Mouse (Mus musculus): ENCODE results near the gene Eif4g1.
A peak's percentile ranks its signal among the peaks of the same experiment; 100 is the strongest.
"Not testable (repeated sequence)": the region's sequence is repeated elsewhere in the genome, so short reads cannot be mapped to it uniquely, and the experiment has no call there.

Eif4g1 gene

DNA sequence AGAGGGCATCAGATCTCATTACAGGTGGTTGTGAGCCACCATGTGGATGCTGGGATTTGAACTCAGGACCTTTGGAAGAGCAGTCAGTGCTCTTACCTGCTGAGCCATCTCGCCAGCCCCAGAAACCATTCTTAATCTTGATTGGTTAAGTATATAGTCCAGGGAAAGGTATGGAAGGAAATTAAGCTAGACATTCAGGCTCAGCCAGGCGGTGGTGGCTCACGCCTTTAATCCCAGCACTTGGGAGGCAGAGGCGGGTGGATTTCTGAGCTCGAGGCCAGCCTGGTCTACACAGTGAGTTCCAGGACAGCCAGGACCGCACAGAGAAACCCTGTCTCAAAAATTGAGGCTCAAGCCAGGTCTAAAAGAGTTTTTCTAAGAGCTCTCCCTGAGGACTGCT is at the start of gene Eif4g1:
Gene Eif4g1 (plus strand): TSS at position 301 of the 400 bp plus-strand sequence.
- DNase-seq (ENCODE audit: low read depth, low spot score): not testable (repeated sequence)

GRCm38 (mm10) chr16:20619541-20620398 is 48.3 kb upstream of the Eif4g1 start:
- no peak for DNase-seq (ENCODE audit: low read depth, low spot score)

DNA sequence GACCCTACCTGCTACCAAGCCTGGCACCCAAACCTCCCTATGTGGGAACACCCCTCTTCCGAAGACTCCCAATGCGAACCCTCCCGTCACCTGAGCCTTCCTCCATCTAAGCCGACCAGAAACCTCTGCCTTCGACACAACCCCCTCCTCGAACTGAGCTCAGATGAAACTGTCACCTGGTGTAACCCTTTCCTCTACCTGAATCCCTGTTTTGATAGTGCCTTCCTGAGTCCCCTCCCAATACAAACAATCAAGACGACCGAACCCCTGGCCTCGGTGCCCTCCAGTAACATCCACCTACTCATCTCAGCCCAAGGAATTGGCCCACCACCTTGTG is 47.7 kb upstream of the Eif4g1 start:
- DNase-seq (ENCODE audit: low read depth, low spot score): no peak

DNA sequence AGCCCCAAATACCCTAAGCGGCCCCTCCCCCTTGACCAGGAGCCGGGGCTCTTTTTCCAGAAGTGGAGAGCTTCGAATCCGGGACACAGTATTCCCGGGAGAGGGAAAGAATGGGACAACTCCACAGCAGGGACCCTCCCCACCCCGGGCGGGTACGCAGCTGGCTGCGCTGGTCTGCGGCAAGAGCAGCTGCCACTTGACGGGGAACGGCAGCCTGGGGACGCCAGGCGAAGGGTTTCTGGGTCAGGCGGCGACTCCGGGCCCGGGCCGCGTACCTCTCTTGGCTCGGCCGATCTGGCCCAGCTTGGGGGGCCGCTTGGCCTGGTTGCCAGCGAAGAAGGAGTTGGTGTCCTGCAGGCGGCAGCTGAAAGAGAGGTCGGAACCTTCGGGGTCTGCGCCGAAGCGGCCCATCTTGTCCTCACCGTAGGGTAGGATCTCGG is 47.3 kb upstream of the Eif4g1 start:
- DNase-seq (ENCODE audit: low read depth, low spot score): no peak

DNA sequence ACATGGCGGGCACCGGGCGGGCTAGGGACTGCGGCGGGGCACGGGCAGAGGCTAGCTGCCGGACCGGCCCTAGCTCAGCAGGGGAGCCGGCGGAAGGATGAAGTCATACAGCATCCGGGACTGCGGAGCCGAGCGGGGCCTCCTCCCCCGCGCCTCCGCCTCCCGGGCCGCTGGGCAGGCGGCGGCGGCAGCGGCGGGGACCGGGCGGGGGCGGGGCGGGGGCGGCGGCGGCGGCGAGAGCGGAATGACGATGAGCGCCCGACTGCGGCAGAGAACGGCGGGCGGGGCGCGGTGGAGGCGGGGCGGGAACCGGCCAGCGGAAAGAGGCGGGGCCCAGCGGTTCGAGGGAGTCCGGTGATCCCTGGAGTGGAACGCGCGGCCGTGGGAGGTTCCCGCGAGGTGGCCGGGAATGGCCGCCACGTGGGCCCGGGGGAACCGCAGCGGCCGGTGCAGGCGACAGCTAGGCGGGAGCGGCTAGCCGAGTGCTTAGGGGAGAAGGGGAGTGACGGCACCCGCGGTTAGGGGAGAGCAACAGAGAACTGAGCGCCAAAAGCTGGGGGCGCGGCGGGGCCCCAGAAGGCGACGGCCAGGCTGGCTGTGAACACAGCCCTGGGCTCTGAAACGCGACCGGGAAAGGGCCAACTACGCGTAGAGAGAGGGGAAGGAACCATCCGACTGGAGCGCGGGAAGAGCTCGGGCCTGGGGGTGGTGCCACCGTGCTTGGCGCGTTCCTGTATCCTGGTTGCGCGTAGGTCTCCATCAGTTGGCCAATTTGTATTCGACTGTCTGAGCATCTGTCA is 46.7 kb upstream of the Eif4g1 start, which contains the start of gene Camk2n2:
Gene Camk2n2 (minus strand): TSS at position 97 of the 800 bp plus-strand sequence.
- no peak for DNase-seq (ENCODE audit: low read depth, low spot score)

DNA sequence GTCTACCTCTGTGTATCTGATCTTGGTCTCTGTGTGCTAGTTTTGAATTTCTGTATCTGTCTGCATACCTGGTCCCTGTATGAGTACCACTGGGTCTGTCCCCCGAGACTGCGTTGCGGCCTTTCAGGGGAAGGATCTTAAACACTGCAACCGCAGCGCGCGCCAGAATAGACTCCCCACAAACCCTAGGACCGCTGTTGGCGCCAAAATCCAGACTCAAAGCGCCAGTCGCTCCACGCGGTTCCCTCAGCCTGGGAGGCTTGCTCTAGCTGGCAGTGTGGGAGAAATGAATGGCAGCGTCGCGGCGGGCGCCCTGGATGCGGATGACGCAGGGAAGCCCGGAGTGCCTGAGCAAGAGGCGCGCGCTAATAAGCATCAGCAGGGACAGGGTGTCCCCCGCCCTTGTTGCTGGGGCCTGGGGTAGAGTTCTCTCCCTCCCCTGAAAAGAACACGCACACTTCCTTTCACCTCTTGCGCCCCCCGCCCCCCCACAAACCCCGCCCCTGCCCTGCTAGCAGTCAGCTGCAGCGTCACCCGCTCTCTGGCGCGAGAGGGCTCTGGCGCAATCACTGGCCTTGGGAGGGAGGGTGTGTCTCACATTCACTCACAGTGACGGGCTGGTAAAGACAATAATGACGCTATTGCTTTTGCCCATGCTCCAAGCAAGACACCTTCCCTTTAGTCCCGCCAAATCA is 46.0 kb upstream of the Eif4g1 start:
- DNase-seq (ENCODE audit: low read depth, low spot score): peak; percentile 24

GRCm38 (mm10) chr16:20623211-20623610 is 44.9 kb upstream of the Eif4g1 start:
- DNase-seq (ENCODE audit: low read depth, low spot score): no peak

GRCm38 (mm10) chr16:20628871-20629391 is 39.2 kb upstream of the Eif4g1 start:
- no peak for DNase-seq (ENCODE audit: low read depth, low spot score)

DNA sequence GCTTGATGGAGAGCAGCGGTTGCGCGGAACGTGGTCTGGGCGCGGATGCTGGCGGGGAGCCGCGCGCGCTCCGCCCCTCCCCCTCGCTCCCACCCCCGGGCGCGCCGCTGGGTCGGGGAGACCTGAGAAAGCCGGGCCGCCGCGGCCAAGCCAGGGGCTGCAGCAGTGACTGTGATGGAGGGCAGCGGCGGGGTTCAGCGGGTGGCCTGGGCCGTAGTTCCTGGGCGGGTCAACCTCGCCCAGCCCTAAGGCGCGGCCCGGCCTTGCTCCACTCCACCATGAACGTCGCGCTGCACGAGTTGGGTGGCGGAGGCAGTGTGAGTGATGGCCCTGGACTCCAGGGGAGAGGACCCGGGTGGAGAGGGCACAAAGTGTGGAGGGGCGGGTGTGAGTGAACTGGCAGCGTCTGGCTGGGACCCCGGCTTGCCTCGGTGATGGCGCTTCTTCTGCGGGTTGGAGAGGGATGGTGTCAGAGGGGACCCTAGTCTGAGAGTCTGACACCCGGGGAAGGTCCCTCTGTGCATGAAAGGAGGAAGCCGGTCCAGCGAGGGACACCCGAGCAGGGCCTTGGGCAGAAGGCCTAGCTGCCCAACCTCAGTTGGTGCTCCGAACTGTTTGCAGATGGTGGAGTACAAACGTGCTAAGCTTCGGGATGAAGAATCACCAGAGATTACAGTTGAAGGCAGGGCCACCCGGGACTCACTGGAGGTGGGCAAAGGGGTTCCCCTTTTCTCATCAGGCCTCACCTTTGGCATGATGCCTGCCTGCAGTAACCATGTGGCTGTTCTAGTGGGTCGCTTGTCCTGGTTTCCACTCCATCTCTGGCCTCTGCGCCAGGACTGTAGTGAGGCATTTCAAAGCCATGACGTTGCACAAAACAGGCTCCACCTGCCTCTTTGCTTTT is 38.1 kb upstream of the Eif4g1 start, which contains the start of gene Ece2:
Gene Ece2 (plus strand): TSS at position 98 of the 904 bp plus-strand sequence.
- DNase-seq (ENCODE audit: low read depth, low spot score): no peak

GRCm38 (mm10) chr16:20637410-20637809 is 30.7 kb upstream of the Eif4g1 start:
- DNase-seq (ENCODE audit: low read depth, low spot score): no peak

DNA sequence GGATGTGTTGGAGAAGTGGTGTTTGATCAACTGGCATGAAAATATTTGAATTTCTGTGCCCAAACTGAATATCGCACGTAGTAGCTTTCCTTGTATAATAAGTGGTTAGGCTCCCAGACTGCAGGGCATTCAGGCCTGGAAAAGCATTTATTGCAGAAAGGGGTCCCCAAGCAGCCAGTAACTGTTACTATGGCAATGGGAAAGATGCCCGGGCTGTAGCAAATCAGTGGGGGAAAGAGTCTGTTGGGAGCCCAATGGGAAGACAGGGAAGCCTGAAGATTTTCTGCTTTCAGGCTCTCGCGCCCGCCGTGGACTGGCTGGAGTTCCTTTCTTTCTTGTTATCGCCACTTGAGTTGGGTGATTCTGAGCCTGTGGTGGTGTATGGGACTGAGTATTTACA is 29.7 kb upstream of the Eif4g1 start:
- DNase-seq (ENCODE audit: low read depth, low spot score): no peak

DNA sequence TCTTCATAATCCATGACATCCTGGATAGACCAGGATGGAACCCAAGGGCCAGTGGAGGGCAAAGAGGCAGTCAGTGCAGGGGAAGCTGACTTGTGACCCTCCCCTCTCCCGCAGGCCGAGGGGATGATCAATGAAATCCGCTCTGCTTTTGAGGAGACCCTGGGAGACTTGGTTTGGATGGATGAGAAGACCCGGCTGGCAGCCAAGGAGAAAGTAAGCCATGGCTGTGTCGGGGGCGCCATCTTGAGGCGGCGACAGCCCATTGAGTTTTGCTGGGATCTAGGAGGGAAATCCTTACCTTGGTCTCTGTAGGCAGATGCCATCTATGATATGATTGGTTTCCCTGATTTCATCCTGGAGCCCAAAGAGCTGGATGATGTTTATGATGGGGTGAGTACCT is 26.0 kb upstream of the Eif4g1 start:
- DNase-seq (ENCODE audit: low read depth, low spot score): no peak

DNA sequence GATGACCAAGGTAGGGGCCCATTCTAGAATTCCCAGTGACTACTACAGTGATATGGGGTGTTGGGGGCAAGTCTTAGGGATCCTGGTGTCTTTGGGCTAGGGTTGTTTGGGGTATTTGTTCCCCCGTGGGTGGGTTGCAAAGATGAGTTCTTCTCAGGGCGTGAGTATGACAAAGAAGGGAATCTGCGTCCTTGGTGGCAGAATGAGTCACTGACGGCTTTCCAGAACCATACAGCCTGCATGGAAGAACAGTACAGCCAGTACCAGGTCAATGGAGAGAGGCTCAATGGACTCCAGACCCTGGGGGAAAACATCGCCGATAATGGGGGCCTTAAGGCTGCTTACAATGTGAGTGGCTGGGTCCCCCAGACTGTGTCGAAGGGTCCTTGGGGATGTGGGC is 24.2 kb upstream of the Eif4g1 start:
- no peak for DNase-seq (ENCODE audit: low read depth, low spot score)

DNA sequence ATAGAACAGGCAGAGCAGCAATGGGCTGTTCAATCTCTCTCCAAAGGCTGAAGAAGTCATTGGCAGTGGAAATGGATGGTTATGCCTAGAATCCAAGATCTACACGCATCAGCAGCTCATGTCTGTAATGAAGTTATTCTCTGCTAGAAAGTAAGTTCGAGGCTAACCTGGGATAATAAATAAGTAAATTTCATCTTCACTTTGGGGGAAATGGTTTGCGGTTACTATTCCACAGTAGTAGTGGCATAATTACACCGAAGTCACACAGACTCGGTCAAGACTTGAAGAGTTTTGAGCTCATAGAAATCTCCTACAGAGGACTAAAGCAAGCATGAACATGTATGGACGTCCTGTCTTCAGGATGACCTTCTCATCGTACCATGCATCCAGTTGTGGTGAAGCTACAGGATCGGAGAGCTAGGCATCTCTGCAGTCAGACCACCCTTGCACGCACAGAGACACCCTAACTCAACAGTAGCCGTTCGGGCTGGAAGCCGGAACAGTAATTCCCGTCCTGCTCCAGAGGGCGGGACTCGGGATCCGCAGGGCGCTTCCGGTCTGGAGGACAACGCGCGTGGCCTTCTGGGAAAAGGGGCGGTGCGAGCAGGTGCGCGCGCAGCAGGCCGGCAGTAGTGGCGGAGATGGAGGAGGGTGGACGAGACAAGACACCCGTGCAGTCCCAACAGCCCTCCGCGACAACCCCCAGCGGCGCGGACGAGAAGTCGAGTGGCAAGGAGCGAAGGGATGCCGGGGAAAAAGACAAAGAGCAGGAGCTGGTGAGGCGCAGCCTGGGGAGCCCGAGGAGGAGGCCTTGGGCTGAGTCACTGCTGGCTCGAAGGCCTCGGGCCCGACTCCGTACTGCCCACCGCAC is 16.8 kb upstream of the Eif4g1 start, which contains the start of gene Psmd2:
Gene Psmd2 (plus strand): TSS at position 577 of the 871 bp plus-strand sequence.
- DNase-seq (ENCODE audit: low read depth, low spot score): peak; percentile 92

GRCm38 (mm10) chr16:20651947-20652310 is 16.2 kb upstream of the Eif4g1 start:
- no peak for DNase-seq (ENCODE audit: low read depth, low spot score)

DNA sequence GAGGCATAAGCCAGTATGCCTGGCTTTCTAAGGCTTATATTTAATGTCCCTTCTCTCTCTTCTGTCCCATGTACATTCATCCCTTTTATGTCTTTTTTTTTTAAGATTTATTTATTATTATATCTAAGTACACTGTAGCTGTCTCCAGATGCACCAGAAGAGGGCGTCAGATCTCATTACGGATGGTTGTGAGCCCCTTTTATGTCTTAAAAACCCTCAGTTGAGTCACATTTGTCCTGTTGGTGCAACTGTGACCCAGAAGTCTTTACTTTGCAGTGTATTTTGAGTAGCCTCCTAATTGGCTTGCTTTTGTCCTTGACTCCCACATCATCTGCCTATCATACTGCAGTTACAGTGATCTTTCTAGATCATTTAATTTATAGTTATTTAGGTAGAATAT is 14.8 kb upstream of the Eif4g1 start:
- DNase-seq (ENCODE audit: low read depth, low spot score): no peak

DNA sequence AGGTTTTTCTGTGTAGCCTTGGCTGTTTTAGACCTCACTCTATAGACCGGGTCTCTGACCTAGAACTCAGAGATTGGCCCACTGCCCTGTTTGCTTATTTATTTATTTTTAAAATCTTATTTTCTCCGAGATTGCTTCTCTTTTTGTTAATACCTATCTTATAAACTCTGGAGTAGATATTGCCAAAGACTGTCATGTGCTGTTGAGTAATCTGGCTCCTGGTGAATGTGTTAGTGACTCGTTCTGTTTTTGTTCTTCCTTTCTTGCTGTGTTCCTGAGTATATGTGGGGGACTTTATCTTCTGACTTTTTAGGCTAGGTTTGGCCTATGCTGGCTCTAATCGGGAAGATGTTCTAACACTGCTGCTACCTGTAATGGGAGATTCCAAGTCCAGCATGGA is 10.5 kb upstream of the Eif4g1 start:
- DNase-seq (ENCODE audit: low read depth, low spot score): no peak

GRCm38 (mm10) chr16:20670291-20670690 is 2.2 kb downstream of the Eif4g1 start:
- DNase-seq (ENCODE audit: low read depth, low spot score): no peak

DNA sequence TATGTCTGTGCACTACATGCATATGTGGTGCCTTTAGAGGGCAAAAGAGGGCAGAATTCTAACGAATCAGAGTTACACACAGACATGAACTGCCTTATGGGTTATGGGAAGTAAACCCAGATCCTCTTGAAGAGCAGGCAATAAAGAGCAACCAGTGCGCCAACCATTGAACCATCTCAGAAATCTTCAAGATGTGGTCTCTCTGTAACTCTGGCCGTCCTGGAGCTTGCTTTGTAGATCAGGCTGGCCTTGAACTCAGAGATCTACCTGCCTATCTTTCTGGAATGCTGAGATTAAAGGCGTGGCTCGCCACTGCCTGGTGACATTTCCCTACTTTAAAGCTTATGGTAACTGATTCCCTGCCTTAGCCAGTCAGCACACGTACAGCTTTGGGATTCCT is 3.8 kb downstream of the Eif4g1 start:
- DNase-seq (ENCODE audit: low read depth, low spot score): no peak

DNA sequence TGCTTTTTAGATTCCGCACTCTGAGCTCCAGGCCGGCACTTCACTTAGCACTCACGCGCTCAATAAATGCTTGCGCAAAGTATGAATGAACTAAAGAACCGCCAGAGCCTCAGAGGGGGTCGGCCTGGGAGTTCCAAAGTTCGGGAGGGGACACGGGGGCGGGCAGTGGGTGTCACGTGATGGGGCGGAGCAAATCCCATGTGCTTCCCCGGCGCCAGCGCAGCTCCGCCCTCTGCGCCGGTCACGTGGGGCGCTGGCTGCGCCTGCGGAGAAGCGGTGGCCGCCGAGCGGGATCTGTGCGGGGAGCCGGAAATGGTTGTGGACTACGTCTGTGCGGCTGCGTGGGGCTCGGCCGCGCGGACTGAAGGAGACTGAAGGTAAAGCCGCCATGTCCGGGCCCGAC is 4.4 kb downstream of the Eif4g1 start:
- peak; percentile 95 for DNase-seq (ENCODE audit: low read depth, low spot score)
